Mouse (Mus musculus) neural tube, embryonic 13.5 days (tissue): ENCODE data around the gene Usp31. TPM values are rescaled to one million over a fixed set of nuclear protein-coding genes. Genes with fewer than 3 reads are reported as not detected.

Source experiments
- ATAC-seq: fragments of 200-750 bp; cut with Nextera tagmentation; 2 replicates; pipeline ENCODE4 v1.8.0; 2017; ENCODE audit warnings: low read depth, mild to moderate bottlenecking, moderate TSS enrichment, moderate library complexity
- H3K27ac ChIP-seq: fragments of 300-500 bp; sonication (generic); replicated peaks from 2 replicates; pipeline ENCODE4 v1.5.1; 2015; ENCODE audit warnings: moderate library complexity, mild to moderate bottlenecking, inconsistent platforms
- H3K27me3 ChIP-seq: fragments of 300-500 bp; sonication (generic); 2 replicates; pipeline ENCODE4 v1.6.1; 2015; ENCODE audit warnings: mild to moderate bottlenecking, inconsistent platforms
- H3K36me3 ChIP-seq: fragments of 300-500 bp; sonication (generic); 2 replicates; pipeline ENCODE4 v1.6.1; 2015; ENCODE audit warnings: mild to moderate bottlenecking, inconsistent platforms
- H3K4me1 ChIP-seq: fragments of 300-500 bp; sonication (generic); replicated peaks from 2 replicates; pipeline ENCODE4 v1.6.1; 2015; ENCODE audit warnings: inconsistent platforms
- H3K4me2 ChIP-seq: fragments of 300-500 bp; sonication (generic); 2 replicates; pipeline ENCODE4 v1.6.1; 2015; ENCODE audit warnings: inconsistent platforms, mild to moderate bottlenecking, moderate library complexity
- H3K4me3 ChIP-seq: fragments of 300-500 bp; sonication (generic); 2 replicates; pipeline ENCODE4 v1.5.1; 2015; ENCODE audit warnings: mild to moderate bottlenecking, inconsistent platforms
- H3K9ac ChIP-seq: fragments of 300-500 bp; sonication (generic); 2 replicates; pipeline ENCODE4 v1.6.1; 2015; ENCODE audit warnings: moderate library complexity, mild to moderate bottlenecking, inconsistent platforms
- H3K9me3 ChIP-seq: fragments of 300-500 bp; sonication (generic); 2 replicates; pipeline ENCODE4 v1.6.1; 2016; ENCODE audit warnings: inconsistent platforms
- WGBS: fragments of 180-500 bp; shearing (Covaris S2); methylation state at CpG from one replicate; pipeline ENCODE4 v1.1.7; 2015; 5-methylcytosine and 5-hydroxymethylcytosine counted together
- polyA plus RNA-seq: library from polyadenylated mRNA; unstranded; fragments of >200 nt; fragmentation: Nextera tagmentation; extraction: Ambion mirVana; gene quantifications from 2 replicates; pipeline ENCODE4 v1.2.1, GENCODE M21; 2015

The Usp31 gene
- polyA plus RNA-seq = 3.0 and 3.4 TPM in 2 replicates

DNA sequence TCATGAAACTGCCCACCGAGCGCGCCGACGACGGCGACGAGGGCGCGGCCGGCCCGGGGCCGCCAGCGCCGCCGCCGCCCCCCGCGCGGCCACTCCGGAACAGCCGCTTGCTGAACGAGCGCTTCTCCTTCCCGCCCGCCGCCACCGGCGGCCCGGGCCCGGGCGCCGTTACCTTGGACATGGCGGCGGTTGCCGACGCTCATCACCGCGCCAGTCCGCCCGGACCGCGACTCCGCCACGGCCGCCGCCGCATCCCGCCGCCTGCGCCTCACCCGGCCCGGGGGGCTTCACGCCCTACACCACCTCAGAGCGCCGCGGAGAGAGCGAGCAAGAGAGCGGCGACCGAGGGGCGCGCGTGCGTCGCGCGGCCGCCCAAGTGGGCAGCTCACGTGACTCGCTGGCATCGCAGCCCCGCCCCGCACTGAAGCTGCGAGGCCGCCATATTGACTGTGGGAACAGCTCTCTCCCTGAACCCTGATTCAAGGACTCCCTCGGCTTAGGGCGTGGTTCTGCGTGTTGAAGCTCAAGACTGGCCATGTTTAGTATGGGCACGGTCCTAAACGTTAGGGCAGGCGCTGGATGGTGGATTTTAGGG, at the start of gene Usp31:
Usp31 (minus strand) TSS at position 181 of the 595 bp plus-strand sequence.
- Histone ChIP-seq H3K27ac (peak within 1 kb of the TSS; percentile 93), H3K27me3 (no peaks in the 10 kb centered on the region; the same call in 1 of the 2 replicates), H3K4me3 (peak within 1 kb of the TSS; percentile 91), H3K4me1 (peaks cover 41% of the 10 kb centered on the region), H3K9ac (peak within 1 kb of the TSS; percentile 87), H3K36me3 (no peaks in the 10 kb centered on the region), H3K4me2 (peak within 1 kb of the TSS; percentile 91), H3K9me3 (no peaks in the 10 kb centered on the region)
- under 1% methylated on average over 35 of the region's 82 CpGs for WGBS
- peak; percentile 99 for ATAC-seq

DNA sequence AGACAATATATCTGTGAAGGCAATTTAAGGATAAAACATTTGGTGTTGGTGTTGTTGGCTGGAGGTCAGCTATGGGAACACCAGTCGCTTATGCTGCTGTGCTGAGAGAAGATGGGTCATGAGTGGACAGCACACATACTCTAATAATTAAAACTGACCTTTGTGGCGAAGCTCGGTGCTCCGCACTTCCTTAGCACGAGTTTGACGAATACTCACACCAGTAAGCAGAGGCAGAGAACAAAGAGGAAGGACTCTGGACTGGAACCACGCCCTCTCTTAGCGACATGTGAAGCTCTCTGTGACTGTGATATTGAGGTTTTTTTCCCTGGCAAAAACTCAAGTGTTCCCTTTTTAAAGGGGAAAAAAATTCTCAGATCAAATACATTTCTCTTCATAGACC, 47.7 kb upstream of the Usp31 start:
- H3K4me2 ChIP-seq = no peak overlapping the region
- WGBS = 71% methylated on average over 8 of the region's 8 CpGs

DNA sequence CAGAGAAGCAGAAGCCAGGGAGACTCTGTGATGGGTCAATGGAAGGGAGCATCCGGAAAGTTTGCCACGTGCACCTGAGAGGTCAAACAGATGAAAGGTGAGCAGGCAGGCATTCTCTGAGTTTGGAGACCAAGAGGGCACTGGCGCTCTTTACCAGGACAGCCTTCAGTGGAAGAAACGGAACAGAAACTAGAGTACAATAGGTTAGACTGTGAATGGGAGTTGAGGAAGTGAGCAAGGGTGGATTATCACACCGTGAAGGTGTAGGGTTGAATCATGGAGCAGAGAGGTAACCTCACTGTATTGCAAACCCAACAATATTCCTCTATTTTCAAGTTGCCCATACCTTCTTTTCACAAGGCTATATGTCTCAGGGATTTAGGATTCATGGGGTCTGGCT, 43.2 kb upstream of the Usp31 start:
- H3K36me3 ChIP-seq = no peaks in the 10 kb centered on the region
- H3K27me3 ChIP-seq = no peaks in the 10 kb centered on the region
- no peak overlapping the region for H3K4me3 ChIP-seq
- H3K4me2 ChIP-seq = no peak overlapping the region
- no peaks in the 10 kb centered on the region for H3K9me3 ChIP-seq
- ATAC-seq = no peak
- H3K4me1 ChIP-seq = no peaks in the 10 kb centered on the region
- 81% methylated on average over 5 of the region's 5 CpGs for WGBS
- no peak overlapping the region for H3K9ac ChIP-seq
- no peak overlapping the region for H3K27ac ChIP-seq

More for the DNA sequence above, 47.7 kb upstream of the Usp31 start:
- no peak overlapping the region for H3K4me3 ChIP-seq
- H3K36me3 ChIP-seq = no peaks in the 10 kb centered on the region
- no peak overlapping the region for H3K9ac ChIP-seq
- H3K9me3 ChIP-seq = no peaks in the 10 kb centered on the region
- no peak for ATAC-seq
- H3K27ac ChIP-seq = no peak overlapping the region
- no peaks in the 10 kb centered on the region for H3K4me1 ChIP-seq
- no peaks in the 10 kb centered on the region for H3K27me3 ChIP-seq

DNA sequence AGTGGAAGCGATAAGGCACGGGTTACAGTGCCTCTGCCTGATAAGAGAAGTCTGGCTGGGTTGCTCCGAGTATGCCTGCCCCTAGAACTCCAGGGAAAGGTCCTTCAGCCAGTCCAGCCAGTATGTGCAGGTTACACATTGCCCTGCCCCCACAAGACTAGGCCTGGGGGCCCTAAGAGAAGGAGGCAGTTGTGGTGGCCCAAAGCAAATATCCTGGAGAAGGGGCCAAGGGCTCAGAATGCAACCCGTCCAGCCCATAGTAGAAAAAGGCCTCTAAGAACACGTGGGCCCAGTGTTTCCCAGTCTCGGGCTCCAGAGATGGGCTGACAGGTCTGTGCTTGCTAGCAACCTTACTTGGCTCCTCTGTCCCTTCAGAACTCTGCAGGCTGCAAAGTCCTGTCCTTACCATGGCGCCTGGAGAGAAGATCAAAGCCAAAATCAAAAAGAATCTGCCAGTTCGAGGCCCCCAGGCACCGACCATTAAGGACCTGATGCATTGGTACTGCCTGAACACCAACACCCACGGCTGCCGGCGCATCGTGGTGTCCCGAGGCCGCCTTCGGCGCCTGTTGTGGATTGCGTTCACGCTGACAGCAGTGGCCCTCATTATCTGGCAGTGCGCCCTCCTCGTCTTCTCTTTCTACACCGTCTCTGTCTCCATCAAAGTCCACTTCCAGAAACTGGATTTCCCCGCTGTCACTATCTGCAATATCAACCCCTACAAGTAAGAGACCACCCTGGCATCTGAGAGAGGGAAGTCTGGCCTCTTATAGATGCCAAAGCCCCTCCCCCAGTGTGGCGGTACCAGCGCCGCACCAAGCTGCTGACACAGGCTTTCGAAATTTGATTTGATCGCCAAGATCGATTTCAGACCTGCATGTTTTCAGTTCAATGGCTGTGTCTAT, 30.7 kb upstream of the Usp31 start:
- 75% methylated on average over 29 of the region's 29 CpGs for WGBS
- H3K4me1 ChIP-seq = peaks cover 10% of the 10 kb centered on the region
- H3K4me2 ChIP-seq = no peak overlapping the region
- H3K27ac ChIP-seq = no peak overlapping the region
- no peaks in the 10 kb centered on the region for H3K36me3 ChIP-seq
- H3K9me3 ChIP-seq = no peaks in the 10 kb centered on the region
- no peak overlapping the region for H3K9ac ChIP-seq
- peaks cover 45% of the 10 kb centered on the region for H3K27me3 ChIP-seq
- ATAC-seq = no peak
- no peak overlapping the region for H3K4me3 ChIP-seq

DNA sequence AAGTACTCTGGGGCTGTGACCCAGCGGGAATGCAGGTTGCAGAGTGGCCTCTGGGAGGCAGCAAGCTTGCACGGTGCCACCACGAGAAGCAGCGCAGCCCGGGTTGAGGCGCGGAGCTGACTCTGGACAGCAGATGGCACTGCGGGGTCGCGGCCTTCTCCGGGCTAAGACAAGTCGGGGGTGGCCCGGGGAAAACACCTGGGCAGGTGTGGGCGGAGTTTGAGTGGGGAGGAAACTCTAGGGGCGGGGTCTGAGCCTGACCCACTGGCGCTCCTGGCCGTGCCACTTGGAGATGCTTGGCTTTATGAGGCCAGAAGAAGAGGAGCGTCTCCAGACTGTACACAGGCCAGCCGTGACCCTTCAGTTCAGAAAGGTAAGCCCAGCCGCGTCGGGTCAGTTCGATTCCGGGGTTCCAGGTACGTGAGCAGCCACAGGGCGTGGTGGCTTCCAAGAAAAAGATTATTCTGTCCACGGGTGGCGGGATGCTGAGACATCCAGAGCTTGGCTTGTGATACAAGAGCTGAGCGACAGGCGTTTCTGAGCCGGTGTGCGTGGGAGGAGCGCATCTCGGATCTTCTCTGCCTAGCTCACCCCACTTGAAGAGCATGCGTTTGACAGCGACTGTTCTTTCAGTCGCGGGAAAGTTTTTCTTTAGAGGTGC, 27.2 kb upstream of the Usp31 start, which contains the start of gene Scnn1g:
Scnn1g (plus strand) TSS at position 309 of the 661 bp plus-strand sequence.
- H3K4me2 ChIP-seq = peak within 1 kb of the TSS; percentile 70
- H3K27ac ChIP-seq = no peak within 1 kb of the TSS
- H3K4me3 ChIP-seq = peak within 1 kb of the TSS; percentile 37
- peak within 1 kb of the TSS; percentile 46 for H3K9ac ChIP-seq
- H3K4me1 ChIP-seq = peaks cover 10% of the 10 kb centered on the region
- under 1% methylated on average over 38 of the region's 38 CpGs for WGBS
- H3K27me3 ChIP-seq = peaks cover 45% of the 10 kb centered on the region
- H3K36me3 ChIP-seq = no peaks in the 10 kb centered on the region
- ATAC-seq = peak; percentile 94
- no peaks in the 10 kb centered on the region for H3K9me3 ChIP-seq

DNA sequence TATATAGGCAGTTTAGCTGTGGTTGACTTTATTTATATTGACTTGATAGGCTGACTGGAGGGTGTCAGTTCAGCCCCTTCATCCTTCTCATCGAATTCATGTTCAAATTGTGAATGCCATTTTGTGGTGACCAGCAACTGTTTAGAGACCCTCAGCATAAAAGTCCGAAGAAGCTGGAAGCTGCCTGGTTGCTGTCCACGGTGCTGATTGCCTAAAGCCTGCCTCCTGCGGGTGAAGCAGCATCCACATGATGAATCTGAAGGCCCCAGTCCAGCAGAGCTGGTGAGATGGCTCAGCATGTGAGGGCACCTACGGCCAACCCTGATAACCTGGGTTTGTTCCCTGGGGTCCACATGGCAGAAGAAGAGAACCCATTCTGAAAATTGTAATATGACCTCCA, 23.2 kb upstream of the Usp31 start:
- no peaks in the 10 kb centered on the region for H3K36me3 ChIP-seq
- H3K4me3 ChIP-seq = no peak overlapping the region
- 19% methylated on average over 5 of the region's 5 CpGs for WGBS
- H3K9ac ChIP-seq = no peak overlapping the region
- no peak overlapping the region for H3K27ac ChIP-seq
- peaks cover 10% of the 10 kb centered on the region for H3K4me1 ChIP-seq
- no peak for ATAC-seq
- H3K9me3 ChIP-seq = no peaks in the 10 kb centered on the region
- no peak overlapping the region for H3K4me2 ChIP-seq
- peaks cover 23% of the 10 kb centered on the region for H3K27me3 ChIP-seq

DNA sequence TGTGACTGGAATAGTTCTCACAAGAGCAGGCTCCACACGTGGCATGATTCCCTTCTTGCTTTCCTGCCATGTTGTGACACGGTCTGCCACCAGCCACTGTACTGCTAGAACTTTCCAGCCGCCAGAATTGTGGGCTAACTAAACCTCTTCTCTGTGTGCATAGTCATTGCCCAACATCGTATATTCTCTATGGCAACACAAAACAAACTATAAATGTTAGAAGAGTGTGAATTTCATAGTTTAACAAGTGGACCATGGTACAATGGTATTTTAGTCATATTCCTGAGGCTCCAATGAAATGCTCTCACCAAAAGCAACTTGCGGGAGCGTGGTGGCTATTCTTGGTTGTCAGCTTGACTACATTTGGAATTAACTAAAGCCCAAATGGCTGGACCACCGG, 10.0 kb upstream of the Usp31 start:
- ATAC-seq = no peak
- Histone ChIP-seq H3K4me2 (no peak overlapping the region), H3K36me3 (no peaks in the 10 kb centered on the region), H3K27me3 (no peaks in the 10 kb centered on the region), H3K27ac (no peak overlapping the region), H3K9me3 (no peaks in the 10 kb centered on the region), H3K4me1 (no peaks in the 10 kb centered on the region), H3K4me3 (no peak overlapping the region), H3K9ac (no peak overlapping the region)
- 78% methylated on average over 7 of the region's 7 CpGs for WGBS

- H3K4me1 ChIP-seq = peaks cover 4% of the 10 kb centered on the region
- H3K9me3 ChIP-seq = no peaks in the 10 kb centered on the region
- no peaks in the 10 kb centered on the region for H3K36me3 ChIP-seq
- 51% methylated on average over 2 of the region's 2 CpGs for WGBS
- no peak for ATAC-seq
- no peak overlapping the region for H3K9ac ChIP-seq
- H3K27ac ChIP-seq = no peak overlapping the region
- no peak overlapping the region for H3K4me3 ChIP-seq
- no peak overlapping the region for H3K4me2 ChIP-seq
- H3K27me3 ChIP-seq = no peaks in the 10 kb centered on the region; the same call in 1 of the 2 replicates
These were observed 4.1 kb upstream of the Usp31 start for GRCm38 (mm10) chr7:121711171-121711570.

- H3K4me3 ChIP-seq = peak overlapping the region; percentile 91
- under 1% methylated on average over 66 of the region's 77 CpGs for WGBS
- ATAC-seq = peak; percentile 48
These were observed 511 bp downstream of the Usp31 start for GRCm38 (mm10) chr7:121706411-121707072.

GRCm38 (mm10) chr7:121705051-121705450, 2.0 kb downstream of the Usp31 start:
- no peak overlapping the region for H3K27ac ChIP-seq
- no peaks in the 10 kb centered on the region for H3K9me3 ChIP-seq
- peak overlapping the region; percentile 91 for H3K4me3 ChIP-seq
- ATAC-seq = no peak
- H3K27me3 ChIP-seq = no peaks in the 10 kb centered on the region; the same call in 1 of the 2 replicates
- H3K36me3 ChIP-seq = no peaks in the 10 kb centered on the region
- H3K4me2 ChIP-seq = peak overlapping the region; percentile 91
- peaks cover 44% of the 10 kb centered on the region for H3K4me1 ChIP-seq
- H3K9ac ChIP-seq = peak overlapping the region; percentile 50
- WGBS = 86% methylated on average over 2 of the region's 2 CpGs

More at GRCm38 (mm10) chr7:121706411-121707072, 511 bp downstream of the Usp31 start:
- no peaks in the 10 kb centered on the region for H3K9me3 ChIP-seq
- peak overlapping the region; percentile 87 for H3K9ac ChIP-seq
- H3K27me3 ChIP-seq = no peaks in the 10 kb centered on the region; the same call in 1 of the 2 replicates
- no peaks in the 10 kb centered on the region for H3K36me3 ChIP-seq
- H3K4me1 ChIP-seq = peaks cover 44% of the 10 kb centered on the region
- peak overlapping the region; percentile 91 for H3K4me2 ChIP-seq
- H3K27ac ChIP-seq = peak overlapping the region; percentile 93

DNA sequence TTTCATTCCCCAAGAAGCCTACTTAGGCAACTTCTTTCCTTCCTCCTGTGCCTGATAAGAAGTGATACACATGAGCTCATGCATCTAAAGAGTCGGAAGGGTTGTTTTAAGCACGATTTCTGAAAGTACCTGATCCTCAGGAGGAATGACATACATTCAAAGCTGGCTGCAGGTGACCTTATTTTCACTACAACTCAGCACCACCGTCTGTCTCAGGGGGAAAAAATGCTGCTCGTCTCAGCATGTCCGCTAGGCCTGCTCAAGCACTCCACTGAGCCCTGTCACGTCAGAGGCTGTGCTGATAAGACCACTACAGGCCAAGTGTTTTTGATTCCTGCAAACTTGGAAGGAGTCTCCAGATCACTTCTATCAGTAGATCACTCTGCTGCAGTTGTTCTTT, 5.1 kb downstream of the Usp31 start:
- H3K9me3 ChIP-seq = no peaks in the 10 kb centered on the region
- no peak for ATAC-seq
- H3K27ac ChIP-seq = no peak overlapping the region
- peaks cover 53% of the 10 kb centered on the region for H3K4me1 ChIP-seq
- 75% methylated on average over 6 of the region's 6 CpGs for WGBS
- H3K4me2 ChIP-seq = no peak overlapping the region
- no peaks in the 10 kb centered on the region for H3K36me3 ChIP-seq
- H3K9ac ChIP-seq = no peak overlapping the region
- H3K4me3 ChIP-seq = no peak overlapping the region
- H3K27me3 ChIP-seq = no peaks in the 10 kb centered on the region
